Mouse (Mus musculus) ES-E14 (cell line): ENCODE measurements around the gene Abhd4. TPM values are rescaled to one million over a fixed set of nuclear protein-coding genes. Genes with fewer than 3 reads are reported as not detected.

Source experiments
- DNase-seq: peaks from one replicate; pipeline ENCODE4 v3.0.0-alpha.2; 2013; ENCODE audit warnings: low read depth, low spot score
- H3K27ac ChIP-seq: 2 replicates; pipeline ENCODE4 v1.5.1; 2012; ENCODE audit warnings: low read depth, mild to moderate bottlenecking, low read length, moderate library complexity, mixed read lengths; ENCODE audit not compliant: poor library complexity, insufficient read depth, severe bottlenecking
- H3K36me3 ChIP-seq: 2 replicates; pipeline ENCODE4 v1.6.1; 2012; ENCODE audit warnings: mild to moderate bottlenecking, low read length, moderate library complexity, mixed read lengths; ENCODE audit not compliant: control insufficient read depth, poor library complexity, insufficient read depth, severe bottlenecking
- H3K4me1 ChIP-seq, 2 experiments: fragments of 150-350 bp in 1 of 2; sonication (generic) in 1 of 2; 2 replicates each; pipeline ENCODE4 v1.6.1; 2012; ENCODE audit warnings: low read length in 2 of 2, mild to moderate bottlenecking in 1 of 2, mixed read lengths in 1 of 2; ENCODE audit not compliant: control insufficient read depth in 2 of 2, insufficient read depth in 2 of 2, poor library complexity in 1 of 2
- H3K4me3 ChIP-seq, 2 experiments: fragments of 150-350 bp in 1 of 2; sonication (generic) in 1 of 2; 2 replicates each; pipeline ENCODE4 v1.5.1; 2012; ENCODE audit warnings: low read length in 2 of 2, low read depth in 1 of 2, mild to moderate bottlenecking in 1 of 2, mixed read lengths in 1 of 2; ENCODE audit not compliant: insufficient read depth in 1 of 2, poor library complexity in 1 of 2, severe bottlenecking in 1 of 2
- H3K9ac ChIP-seq: 2 replicates; pipeline ENCODE4 v1.6.1; 2012; ENCODE audit warnings: low read depth, mild to moderate bottlenecking, low read length, mixed read lengths; ENCODE audit not compliant: poor library complexity, insufficient read depth, severe bottlenecking
- H3K9me3 ChIP-seq: fragments of 150-350 bp; sonication (generic); 2 replicates; pipeline ENCODE4 v1.6.1; 2012; ENCODE audit warnings: low read depth, mild to moderate bottlenecking, low read length; ENCODE audit not compliant: control insufficient read depth, insufficient read depth
- CHD2 ChIP-seq: IDR thresholded peaks from 2 replicates; pipeline ENCODE4 v1.6.1; 2014; ENCODE audit warnings: mild to moderate bottlenecking, low read depth, low read length, inconsistent platforms
- HCFC1 ChIP-seq: IDR thresholded peaks from 2 replicates; pipeline ENCODE4 v1.6.1; 2012; ENCODE audit warnings: low read length, inconsistent platforms, borderline replicate concordance; ENCODE audit not compliant: insufficient read depth
- MAFK ChIP-seq: IDR thresholded peaks from 2 replicates; pipeline ENCODE4 v1.6.1; 2014; ENCODE audit warnings: mild to moderate bottlenecking, low read depth, low read length, inconsistent platforms; ENCODE audit not compliant: insufficient read depth
- ZC3H11A ChIP-seq: IDR thresholded peaks from 2 replicates; pipeline ENCODE4 v1.6.1; 2012; ENCODE audit warnings: low read depth, mild to moderate bottlenecking, inconsistent platforms, low read length, borderline replicate concordance
- ZNF384 ChIP-seq: IDR thresholded peaks from 2 replicates; pipeline ENCODE4 v1.6.1; 2012; ENCODE audit warnings: low read depth, low read length, inconsistent platforms
- in situ Hi-C, 2 experiments: fragments of 600-800 bp; cut with MboI; formaldehyde crosslinking; loops; one replicate each; pipeline ENCODE4 v1.15.1; 2025; ENCODE audit warnings: low sequenced_read_pairs in 2 of 2, inconsistent platforms in 1 of 2; ENCODE audit not compliant: unreplicated experiment in 2 of 2
- total RNA-seq: library from RNA; depleted of rRNA; stranded (reverse); fragments of 300-350 nt; gene quantifications from 2 replicates; pipeline ENCODE4 v1.2.3, GENCODE M21; 2012

Abhd4 gene
- total RNA-seq, 1 experiment = 17.6 TPM

DNA sequence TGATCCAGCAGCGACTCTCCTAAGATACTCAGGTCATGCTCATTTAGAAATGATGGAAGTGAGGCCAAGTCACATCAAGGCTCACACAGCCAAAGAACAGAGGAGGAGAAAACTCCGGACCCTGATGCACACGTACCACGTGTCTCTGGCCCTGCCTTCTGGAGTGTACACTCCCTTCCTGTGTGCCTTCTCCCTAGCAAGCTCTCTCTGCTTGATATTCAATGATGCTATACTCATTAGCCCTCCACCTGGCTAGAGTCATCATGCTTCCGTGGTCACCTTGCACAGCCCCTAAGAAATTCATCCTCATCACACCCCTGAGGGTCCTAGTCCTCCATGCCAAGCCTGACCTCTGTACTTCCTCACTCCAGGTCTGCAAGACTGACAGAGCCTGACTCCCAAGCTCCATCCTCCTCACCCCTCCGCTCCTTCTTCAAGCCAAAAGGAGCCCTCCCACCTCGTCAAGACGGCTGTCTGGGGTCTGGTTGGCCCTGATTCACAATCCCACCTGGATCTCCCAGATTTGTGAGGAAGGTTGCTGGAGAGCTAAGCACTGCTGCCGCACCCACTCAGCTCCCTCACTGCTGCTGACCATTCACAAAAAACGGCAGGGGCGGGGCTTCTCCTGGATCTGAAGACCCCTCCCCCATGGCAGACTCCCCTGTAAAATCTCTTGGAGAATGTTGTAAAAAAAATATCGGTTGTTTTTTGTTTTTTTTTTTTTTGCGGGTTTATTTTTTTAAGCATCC, 30.5 kb upstream of the Abhd4 start:
- in situ Hi-C loops = loop anchor here in 1 of 2 experiments (10.0 kb wide), 1 partner anchor 159 kb away; no protein-coding TSS in a partner anchor
- TF ChIP-seq ZC3H11A (no peak), CHD2 (no peak), ZNF384 (0 out of 2 replicates have a peak, but pooled peaks have one; percentile 42), MAFK (no peak), HCFC1 (no peak)

DNA sequence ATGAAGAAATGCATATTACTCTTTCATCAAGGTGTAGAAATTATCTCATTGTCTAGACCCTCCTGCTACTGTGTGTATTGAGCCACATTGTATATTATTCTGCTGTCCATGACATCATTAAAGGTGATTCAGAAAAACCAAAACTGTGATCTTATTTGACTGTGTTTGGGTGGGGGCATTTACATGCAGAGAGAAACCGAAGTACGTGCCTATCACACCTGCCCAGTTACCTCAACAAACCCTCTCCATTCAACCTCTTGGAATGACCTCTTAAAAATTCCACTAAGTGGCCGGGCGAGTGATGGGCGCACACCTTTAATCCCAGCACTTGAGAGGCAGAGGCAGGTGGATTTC, 29.9 kb upstream of the Abhd4 start:
- TF ChIP-seq HCFC1 (no peak), CHD2 (no peak), ZNF384 (no peak), MAFK (no peak), ZC3H11A (no peak)
- Histone ChIP-seq H3K36me3 (no peaks in the 10 kb centered on the region), H3K9ac (no peak overlapping the region), H3K9me3 (no peaks in the 10 kb centered on the region), H3K4me3 (no peak overlapping the region), H3K4me1 (peaks cover 3 to 18% of the 10 kb centered on the region in 2 experiments; a peak in 2 of 4 replicates), H3K27ac (no peak overlapping the region)
- DNase-seq = no peak
- in situ Hi-C loops = loop anchor here in 1 of 2 experiments (10.0 kb wide), 1 partner anchor 159 kb away; no protein-coding TSS in a partner anchor

More for the DNA sequence above, 30.5 kb upstream of the Abhd4 start:
- no peak for DNase-seq
- Histone ChIP-seq H3K27ac (no peak overlapping the region), H3K4me1 (peaks cover 0 to 13% of the 10 kb centered on the region in 2 experiments; a peak in 2 of 4 replicates), H3K9me3 (no peaks in the 10 kb centered on the region), H3K36me3 (no peaks in the 10 kb centered on the region), H3K9ac (no peak overlapping the region), H3K4me3 (no peak overlapping the region)

DNA sequence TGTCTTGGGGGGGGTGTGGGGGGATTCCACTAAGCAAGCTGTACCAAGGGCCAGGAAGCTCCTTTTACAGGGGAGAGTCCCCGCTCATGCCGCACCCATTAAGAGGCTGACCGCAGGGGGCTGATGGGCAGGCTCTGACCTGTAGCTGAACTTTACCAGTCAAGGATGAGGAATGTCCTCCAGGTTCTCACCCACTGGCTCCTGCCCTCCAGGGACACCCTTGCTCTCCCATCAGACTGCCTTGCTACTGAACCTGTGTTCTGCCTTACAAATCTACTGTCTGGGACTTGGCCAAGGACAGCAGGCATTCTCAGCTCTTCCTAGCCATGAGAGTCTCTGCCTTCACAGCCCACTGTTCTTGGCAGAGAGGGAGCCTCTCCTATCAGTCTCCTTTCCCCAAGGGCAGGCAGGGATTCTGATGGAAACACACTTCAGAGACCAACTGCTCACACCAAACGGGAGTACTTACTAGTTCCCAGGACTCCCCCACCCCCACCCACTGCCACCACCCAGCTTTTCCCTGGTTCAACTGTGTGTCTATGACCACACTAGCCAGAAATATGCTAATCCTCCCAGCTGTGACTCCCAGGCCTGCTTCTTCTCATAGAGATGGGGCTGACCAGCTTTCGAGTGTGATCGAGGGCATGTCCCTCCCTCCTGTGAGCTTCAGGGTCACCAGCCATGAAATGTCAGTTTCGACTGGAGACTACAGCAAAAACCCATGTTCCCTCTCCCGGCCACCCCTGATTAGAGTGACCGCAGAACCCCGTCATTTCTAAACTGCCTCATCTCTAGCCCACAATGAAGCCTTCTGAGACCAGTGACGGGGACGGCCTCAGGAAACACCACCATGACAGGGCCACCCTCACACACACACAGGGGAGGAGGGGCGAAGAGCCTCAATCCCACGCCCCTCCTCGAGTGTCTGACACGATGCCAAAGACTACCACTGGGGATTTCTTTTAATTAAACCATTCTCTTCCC, 29.2 kb upstream of the Abhd4 start:
- DNase-seq = no peak
- Histone ChIP-seq H3K9ac (no peak overlapping the region), H3K36me3 (no peaks in the 10 kb centered on the region), H3K27ac (no peak overlapping the region), H3K9me3 (no peaks in the 10 kb centered on the region), H3K4me3 (no peak overlapping the region), H3K4me1 (peaks cover 3 to 18% of the 10 kb centered on the region in 2 experiments; a peak in 2 of 4 replicates)
- TF ChIP-seq MAFK (no peak), HCFC1 (no peak), CHD2 (no peak), ZC3H11A (no peak), ZNF384 (no peak)
- in situ Hi-C loops = loop anchor here in 1 of 2 experiments (10.0 kb wide), 1 partner anchor 160 kb away; no protein-coding TSS in a partner anchor

DNA sequence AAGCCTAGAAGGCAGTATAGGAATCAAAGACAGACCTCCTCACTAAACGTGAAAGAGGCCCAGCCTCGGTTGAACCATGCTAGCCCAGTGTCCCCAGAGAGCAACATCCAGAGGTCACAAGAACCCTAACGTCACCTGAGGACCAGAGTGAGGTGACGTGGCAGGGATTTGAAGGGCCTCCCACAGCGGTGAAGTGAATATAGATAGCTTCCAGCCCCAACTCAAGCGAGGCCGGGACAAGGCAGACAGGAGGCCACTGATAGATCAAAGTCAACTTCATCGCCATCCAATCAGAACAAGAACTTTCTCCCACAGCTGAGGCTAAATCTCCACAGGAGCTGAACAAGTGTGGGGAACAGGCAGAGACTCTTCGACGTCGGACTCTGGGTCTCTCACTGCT, 28.3 kb upstream of the Abhd4 start:
- Histone ChIP-seq H3K36me3 (no peaks in the 10 kb centered on the region), H3K4me1 (peaks cover 3 to 23% of the 10 kb centered on the region in 2 experiments; a peak in 3 of 4 replicates), H3K4me3 (no peak overlapping the region), H3K27ac (no peak overlapping the region), H3K9me3 (no peaks in the 10 kb centered on the region), H3K9ac (no peak overlapping the region)
- DNase-seq = no peak
- in situ Hi-C loops = loop anchor here in 1 of 2 experiments (10.0 kb wide), 1 partner anchor 161 kb away; no protein-coding TSS in a partner anchor
- TF ChIP-seq ZC3H11A (no peak), CHD2 (no peak)
